Mouse (Mus musculus) E14TG2a.4 (cell line): ENCODE results near the gene Gm20388.

Experiments used
- H3K27me3 ChIP-seq: 2 replicates; pipeline ENCODE4 v1.6.1; 2014; ENCODE audit warnings: low read length, control low read depth; ENCODE audit not compliant: insufficient read depth
- H3K36me3 ChIP-seq: 2 replicates; pipeline ENCODE4 v1.6.1; 2014; ENCODE audit warnings: low read length, control low read depth; ENCODE audit not compliant: insufficient read depth
- H3K4me1 ChIP-seq: replicated peaks from 2 replicates; pipeline ENCODE4 v1.6.1; 2014; ENCODE audit warnings: low read depth, low read length, control low read depth
- H3K4me3 ChIP-seq: replicated peaks from 2 replicates; pipeline ENCODE4 v1.5.1; 2014; ENCODE audit warnings: mild to moderate bottlenecking, low read length
- H3K9me3 ChIP-seq: 2 replicates; pipeline ENCODE4 v1.6.1; 2014; ENCODE audit warnings: low read length, control low read depth
- CTCF ChIP-seq: conservative IDR thresholded peaks from 2 replicates; pipeline ENCODE4 v1.5.1; 2014; ENCODE audit warnings: low read length
- NANOG ChIP-seq: IDR thresholded peaks from 2 replicates; pipeline ENCODE4 v1.6.1; 2014; ENCODE audit warnings: borderline replicate concordance, low read length, mixed read lengths
- POU5F1 ChIP-seq: IDR thresholded peaks from 2 replicates; pipeline ENCODE4 v1.6.1; 2014; ENCODE audit warnings: low read length, borderline replicate concordance

Gene Gm20388

DNA sequence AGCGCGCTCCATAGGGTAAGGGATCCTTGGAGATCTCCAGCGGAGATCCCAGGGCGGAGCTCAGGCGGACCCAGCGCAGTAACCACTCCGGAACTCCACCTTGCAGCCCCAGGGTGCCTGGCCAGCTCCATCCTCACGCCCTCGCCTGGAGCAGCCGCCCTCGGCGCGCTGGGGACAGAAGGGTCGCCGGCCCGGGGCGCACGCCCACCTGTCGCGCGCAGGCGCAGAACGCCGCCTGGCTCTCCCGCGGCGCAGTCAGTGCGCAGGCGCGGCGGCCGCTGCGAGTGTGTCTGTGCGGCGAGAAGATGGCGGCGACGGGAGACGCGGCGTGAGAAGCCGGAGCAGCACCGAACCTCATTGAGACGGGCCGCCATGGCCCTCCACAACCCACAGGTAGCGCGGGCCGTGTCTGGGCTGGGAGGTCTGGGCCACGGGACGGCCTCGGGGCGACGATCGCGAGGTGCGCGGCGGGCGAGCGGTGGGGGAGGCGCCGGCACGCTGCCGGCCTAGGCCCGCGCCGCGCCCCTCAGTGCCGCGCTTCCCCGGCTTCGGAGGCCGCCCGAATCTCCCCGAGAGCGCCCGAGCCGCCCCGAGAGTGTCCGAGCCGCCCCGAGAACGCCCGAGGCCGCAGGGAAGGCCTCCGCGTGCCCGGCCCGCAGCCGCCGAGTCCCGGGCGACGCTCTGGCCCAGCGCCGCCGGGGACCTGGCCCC, at the start of gene Gm20388:
Gene Gm20388 (plus strand): TSS at position 295 of the 711 bp plus-strand sequence.
- H3K4me3 ChIP-seq: peak within 1 kb of the TSS; percentile 96
- peaks cover 23% of the 10 kb centered on the region for H3K36me3 ChIP-seq
- H3K27me3 ChIP-seq: no peaks in the 10 kb centered on the region
- H3K4me1 ChIP-seq: peaks cover 75% of the 10 kb centered on the region
- no peak for TF ChIP-seq POU5F1
- TF ChIP-seq CTCF: no peak
- no peak for TF ChIP-seq NANOG
- H3K9me3 ChIP-seq: no peaks in the 10 kb centered on the region

DNA sequence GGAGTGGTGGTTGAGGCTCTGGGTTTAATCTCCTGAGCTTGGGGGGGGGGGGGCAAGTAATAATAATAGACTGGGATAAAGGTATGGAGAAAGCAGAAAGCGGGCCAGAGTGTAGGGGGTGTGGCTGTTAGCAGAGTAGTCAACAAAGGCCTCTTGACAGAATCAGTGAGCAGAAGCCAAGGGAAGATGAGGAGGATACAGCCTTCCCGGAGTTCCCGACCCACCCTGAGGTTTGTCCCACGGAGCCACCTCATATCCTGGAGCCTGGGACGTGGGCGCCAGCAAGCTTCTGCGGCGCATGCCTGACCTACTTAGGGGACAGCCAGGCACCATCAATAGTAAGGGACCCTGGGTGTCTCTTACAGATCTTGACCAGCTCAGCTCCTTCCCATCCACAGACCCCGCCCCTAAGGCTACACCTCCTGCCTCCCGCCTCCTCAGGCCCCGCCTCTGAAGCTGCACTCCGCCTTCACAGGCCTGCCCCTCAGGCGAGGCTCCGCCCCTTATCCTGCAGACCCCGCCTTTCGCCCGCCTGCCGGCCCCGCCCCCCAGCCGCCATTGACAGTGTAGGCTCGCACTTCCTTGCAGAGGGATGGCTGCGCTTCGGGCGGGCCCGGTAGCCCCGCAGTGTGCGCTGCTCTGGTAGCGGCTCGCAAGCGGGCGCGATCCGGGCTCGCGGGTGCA, 48.8 kb upstream of the Gm20388 start, which contains the start of gene Klhl36:
Gene Klhl36 (plus strand): TSS at position 561 of the 684 bp plus-strand sequence.
- no peak for TF ChIP-seq CTCF
- TF ChIP-seq NANOG: no peak
- TF ChIP-seq POU5F1: no peak
- Histone ChIP-seq H3K4me1 (peaks cover 11% of the 10 kb centered on the region), H3K36me3 (no peaks in the 10 kb centered on the region), H3K4me3 (peak within 1 kb of the TSS; percentile 91), H3K27me3 (peaks cover 53% of the 10 kb centered on the region), H3K9me3 (peaks cover 5% of the 10 kb centered on the region; the same call in 1 of the 2 replicates)

DNA sequence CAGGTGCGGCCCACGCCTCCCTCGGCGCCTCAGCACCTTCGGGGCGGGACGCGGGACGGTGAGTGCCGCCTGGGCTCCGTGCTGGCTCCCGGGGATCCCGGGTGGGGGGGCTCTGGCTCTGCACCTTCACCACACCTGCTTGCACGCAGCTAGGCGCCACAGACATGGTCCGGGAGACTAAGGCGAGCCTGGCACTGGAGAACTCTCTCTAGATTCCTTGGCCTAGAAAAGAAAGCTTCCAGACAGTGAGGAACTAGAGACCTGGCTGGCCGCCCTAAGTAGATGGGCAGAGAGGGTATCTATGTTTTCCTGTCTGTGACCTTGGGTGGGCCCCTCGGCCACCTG, 48.3 kb upstream of the Gm20388 start:
- Histone ChIP-seq H3K4me1 (peaks cover 11% of the 10 kb centered on the region), H3K27me3 (peaks cover 57% of the 10 kb centered on the region), H3K9me3 (peaks cover 5% of the 10 kb centered on the region; the same call in 1 of the 2 replicates), H3K4me3 (peak overlapping the region; percentile 91), H3K36me3 (no peaks in the 10 kb centered on the region)
- TF ChIP-seq NANOG: no peak
- TF ChIP-seq CTCF: no peak
- TF ChIP-seq POU5F1: no peak

DNA sequence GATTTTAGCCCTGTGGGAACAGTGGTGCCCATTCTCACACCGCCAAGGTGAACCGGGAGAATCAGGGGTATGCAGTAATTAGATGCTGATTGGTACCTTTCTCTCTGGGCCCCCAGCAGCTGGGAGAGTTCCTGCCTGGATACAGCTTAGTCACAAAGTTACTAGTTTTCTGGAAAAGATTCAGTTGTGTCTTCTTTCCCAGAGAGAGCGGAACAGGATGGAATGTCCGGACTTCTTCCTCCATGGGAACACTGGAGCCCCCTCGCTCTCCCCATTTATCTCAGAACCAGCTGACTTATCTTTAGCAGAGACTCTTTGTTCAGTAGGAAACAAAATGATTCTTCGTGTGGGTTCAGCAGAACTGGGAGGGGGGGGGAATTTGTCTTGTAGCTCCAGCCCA, 47.9 kb upstream of the Gm20388 start:
- Histone ChIP-seq H3K27me3 (peaks cover 57% of the 10 kb centered on the region), H3K36me3 (no peaks in the 10 kb centered on the region), H3K9me3 (peaks cover 5% of the 10 kb centered on the region; the same call in 1 of the 2 replicates), H3K4me3 (peak overlapping the region; percentile 91), H3K4me1 (peaks cover 11% of the 10 kb centered on the region)
- TF ChIP-seq CTCF: no peak
- no peak for TF ChIP-seq POU5F1
- TF ChIP-seq NANOG: no peak

DNA sequence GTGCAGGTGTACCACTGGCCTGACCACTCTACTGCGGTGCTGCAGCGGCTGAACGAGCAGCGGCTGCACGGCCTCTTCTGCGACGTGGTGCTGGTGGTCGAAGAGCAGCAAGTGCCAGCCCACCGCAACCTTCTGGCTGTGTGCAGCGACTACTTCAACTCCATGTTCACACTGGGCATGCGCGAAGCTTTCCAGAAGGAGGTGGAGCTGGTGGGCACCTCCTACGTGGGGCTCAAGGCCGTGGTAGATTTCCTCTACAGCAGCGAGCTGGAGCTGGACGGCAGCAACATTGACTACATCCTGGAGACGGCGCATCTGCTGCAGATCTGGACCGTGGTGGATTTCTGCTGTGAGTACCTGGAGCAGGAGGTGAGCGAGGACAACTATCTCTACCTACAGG, 41.0 kb upstream of the Gm20388 start:
- peaks cover 3% of the 10 kb centered on the region; the same call in 1 of the 2 replicates for H3K36me3 ChIP-seq
- peaks cover 19% of the 10 kb centered on the region for H3K4me1 ChIP-seq
- peaks cover 69% of the 10 kb centered on the region for H3K27me3 ChIP-seq
- H3K9me3 ChIP-seq: peaks cover 13% of the 10 kb centered on the region
- TF ChIP-seq POU5F1 (no peak), CTCF (no peak)
- H3K4me3 ChIP-seq: peak overlapping the region; percentile 63

DNA sequence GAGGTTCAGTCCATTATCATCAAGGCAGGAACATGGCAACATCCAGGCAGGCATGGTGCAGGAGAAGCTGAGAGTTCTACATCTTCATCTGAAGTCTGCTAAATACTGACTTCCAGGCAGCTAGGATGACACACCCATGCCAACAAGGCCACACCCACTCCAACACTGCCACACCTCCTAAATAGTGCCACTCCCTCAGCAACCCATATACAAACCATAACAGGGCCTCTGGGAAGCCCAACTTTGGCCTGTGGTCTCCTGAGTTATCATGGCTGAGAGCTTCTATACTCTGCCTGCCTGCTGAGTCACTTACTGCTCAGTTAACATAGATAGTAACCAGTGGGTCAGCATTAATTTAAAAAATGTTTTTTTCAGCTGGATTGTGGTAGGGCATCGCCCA, 37.5 kb upstream of the Gm20388 start:
- H3K4me3 ChIP-seq: no peak overlapping the region
- TF ChIP-seq POU5F1 (no peak), CTCF (no peak), NANOG (no peak)
- H3K4me1 ChIP-seq: peaks cover 26% of the 10 kb centered on the region
- peaks cover 3% of the 10 kb centered on the region; the same call in 1 of the 2 replicates for H3K36me3 ChIP-seq
- H3K27me3 ChIP-seq: peaks cover 51% of the 10 kb centered on the region
- H3K9me3 ChIP-seq: peaks cover 13% of the 10 kb centered on the region

DNA sequence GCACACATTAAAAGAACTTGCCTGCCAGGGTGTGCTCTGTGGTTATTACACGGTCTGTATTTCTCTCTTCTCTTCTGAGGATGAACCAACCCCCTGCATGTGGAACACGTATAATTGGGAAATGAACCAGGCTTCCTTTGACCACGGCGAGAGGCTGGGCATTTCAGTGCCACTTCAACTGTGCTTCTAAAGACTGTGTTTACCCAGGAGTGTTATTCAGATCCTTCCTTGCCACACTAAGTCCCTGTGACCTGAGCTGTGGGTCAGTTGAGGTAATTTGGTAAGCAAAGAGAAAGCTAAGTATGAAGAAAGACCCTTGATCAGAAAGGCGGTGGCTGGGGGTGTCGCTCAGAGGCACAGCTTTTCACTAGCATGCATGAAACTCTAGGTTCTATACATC, 29.3 kb upstream of the Gm20388 start:
- no peak overlapping the region for H3K4me3 ChIP-seq
- H3K9me3 ChIP-seq: no peaks in the 10 kb centered on the region
- H3K4me1 ChIP-seq: peaks cover 16% of the 10 kb centered on the region
- H3K27me3 ChIP-seq: peaks cover 38% of the 10 kb centered on the region
- no peaks in the 10 kb centered on the region for H3K36me3 ChIP-seq
- TF ChIP-seq POU5F1: no peak
- no peak for TF ChIP-seq CTCF
- TF ChIP-seq NANOG: no peak

DNA sequence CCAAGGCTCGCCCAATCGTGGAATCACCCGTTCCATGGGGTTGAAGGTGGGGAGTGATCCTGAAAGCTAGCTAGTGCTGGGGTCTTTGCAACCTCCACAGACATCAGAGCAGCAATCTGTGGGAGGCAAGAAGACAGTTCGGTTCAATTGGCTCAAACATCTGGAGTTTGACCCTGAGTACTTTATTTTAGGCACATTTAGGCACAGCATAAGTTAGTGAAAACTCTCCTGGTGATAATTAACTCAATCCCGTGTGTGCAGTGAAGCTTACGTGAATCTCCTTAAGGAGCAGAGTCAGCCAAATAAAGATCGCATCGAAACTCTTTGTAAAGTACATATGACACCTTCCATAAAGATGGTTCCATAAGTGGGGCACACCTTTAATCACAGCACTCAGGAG, 28.7 kb upstream of the Gm20388 start:
- H3K9me3 ChIP-seq: no peaks in the 10 kb centered on the region
- H3K27me3 ChIP-seq: peaks cover 37% of the 10 kb centered on the region
- no peaks in the 10 kb centered on the region for H3K36me3 ChIP-seq
- H3K4me3 ChIP-seq: no peak overlapping the region
- no peak for TF ChIP-seq NANOG
- no peak for TF ChIP-seq POU5F1
- H3K4me1 ChIP-seq: peaks cover 12% of the 10 kb centered on the region

DNA sequence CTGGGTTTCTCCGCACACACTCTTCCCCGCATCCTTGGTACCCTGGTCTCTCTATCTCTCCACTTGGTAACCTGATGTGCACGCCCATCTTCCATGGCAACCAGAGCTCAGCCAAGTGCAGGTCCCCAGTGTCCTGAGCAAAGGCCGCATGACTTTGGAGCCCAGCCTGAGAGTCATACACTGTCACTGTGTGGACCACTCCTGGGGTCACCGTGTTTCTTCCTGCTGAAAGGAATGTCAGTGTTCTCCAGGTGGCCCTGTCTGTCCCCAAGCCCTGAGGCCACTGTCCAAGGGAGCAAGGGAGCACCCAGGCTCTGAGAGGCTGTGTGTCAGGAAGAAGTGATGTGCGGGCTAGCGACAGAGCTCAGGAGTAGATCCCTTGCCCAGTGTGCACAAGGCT, 27.4 kb upstream of the Gm20388 start:
- Histone ChIP-seq H3K27me3 (peaks cover 26% of the 10 kb centered on the region), H3K4me3 (no peak overlapping the region), H3K4me1 (peaks cover 13% of the 10 kb centered on the region), H3K9me3 (no peaks in the 10 kb centered on the region), H3K36me3 (no peaks in the 10 kb centered on the region)
- TF ChIP-seq NANOG (no peak), POU5F1 (no peak), CTCF (no peak)
